Mouse (Mus musculus): ENCODE data around the gene Ssh3.

- TF ChIP-seq POLR2A (IDR thresholded peaks at IDR 0.05; ENCODE audit: borderline replicate concordance, insufficient read depth, low read length) (no peak), CTCF (IDR thresholded peaks at IDR 0.05; ENCODE audit: borderline replicate concordance, insufficient read depth, low read depth, low read length) (no peak)
These were observed 39.4 kb downstream of the Ssh3 start for GRCm38 (mm10) chr19:4229451-4230076.
